Mouse (Mus musculus) neural tube, embryonic 13.5 days (tissue): ENCODE results near the gene Vangl1. TPM values are rescaled to one million over a fixed set of nuclear protein-coding genes. Genes with fewer than 3 reads are reported as not detected.
A peak's percentile ranks its signal among the peaks of the same experiment; 100 is the strongest.

Source experiments
- ATAC-seq: fragments of 200-750 bp; cut with Nextera tagmentation; 2 replicates; pipeline ENCODE4 v1.8.0; 2017; ENCODE audit warnings: low read depth, mild to moderate bottlenecking, moderate TSS enrichment, moderate library complexity
- H3K27ac ChIP-seq: fragments of 300-500 bp; sonication (generic); replicated peaks from 2 replicates; pipeline ENCODE4 v1.5.1; 2015; ENCODE audit warnings: moderate library complexity, mild to moderate bottlenecking, inconsistent platforms
- H3K27me3 ChIP-seq: fragments of 300-500 bp; sonication (generic); 2 replicates; pipeline ENCODE4 v1.6.1; 2015; ENCODE audit warnings: mild to moderate bottlenecking, inconsistent platforms
- H3K36me3 ChIP-seq: fragments of 300-500 bp; sonication (generic); 2 replicates; pipeline ENCODE4 v1.6.1; 2015; ENCODE audit warnings: mild to moderate bottlenecking, inconsistent platforms
- H3K4me1 ChIP-seq: fragments of 300-500 bp; sonication (generic); replicated peaks from 2 replicates; pipeline ENCODE4 v1.6.1; 2015; ENCODE audit warnings: inconsistent platforms
- H3K4me2 ChIP-seq: fragments of 300-500 bp; sonication (generic); 2 replicates; pipeline ENCODE4 v1.6.1; 2015; ENCODE audit warnings: inconsistent platforms, mild to moderate bottlenecking, moderate library complexity
- H3K4me3 ChIP-seq: fragments of 300-500 bp; sonication (generic); 2 replicates; pipeline ENCODE4 v1.5.1; 2015; ENCODE audit warnings: mild to moderate bottlenecking, inconsistent platforms
- H3K9ac ChIP-seq: fragments of 300-500 bp; sonication (generic); 2 replicates; pipeline ENCODE4 v1.6.1; 2015; ENCODE audit warnings: moderate library complexity, mild to moderate bottlenecking, inconsistent platforms
- H3K9me3 ChIP-seq: fragments of 300-500 bp; sonication (generic); 2 replicates; pipeline ENCODE4 v1.6.1; 2016; ENCODE audit warnings: inconsistent platforms
- WGBS: fragments of 180-500 bp; shearing (Covaris S2); methylation state at CpG from one replicate; pipeline ENCODE4 v1.1.7; 2015; 5-methylcytosine and 5-hydroxymethylcytosine counted together
- polyA plus RNA-seq: library from polyadenylated mRNA; unstranded; fragments of >200 nt; fragmentation: Nextera tagmentation; extraction: Ambion mirVana; gene quantifications from 2 replicates; pipeline ENCODE4 v1.2.1, GENCODE M21; 2015

Gene Vangl1
- polyA plus RNA-seq: 10.5 and 11.0 TPM in 2 replicates

GRCm38 (mm10) chr3:102203781-102204721 lies at the start of gene Vangl1:
Gene Vangl1, minus strand, starts transcription at chr3:102204693.
- ATAC-seq: peak; percentile 80
- H3K27me3 ChIP-seq: peaks cover 73% of the 10 kb centered on the region

GRCm38 (mm10) chr3:102253554-102253953 lies 49.1 kb upstream of the Vangl1 start:
- H3K9ac ChIP-seq: no peak overlapping the region
- H3K36me3 ChIP-seq: no peaks in the 10 kb centered on the region
- no peak overlapping the region for H3K4me2 ChIP-seq
- H3K4me1 ChIP-seq: no peaks in the 10 kb centered on the region
- no peak overlapping the region for H3K27ac ChIP-seq
- no peak for ATAC-seq
- no peaks in the 10 kb centered on the region for H3K9me3 ChIP-seq
- no peak overlapping the region for H3K4me3 ChIP-seq
- WGBS: 72% methylated on average over 4 of the region's 4 CpGs
- H3K27me3 ChIP-seq: no peaks in the 10 kb centered on the region

More at GRCm38 (mm10) chr3:102203781-102204721, at the start of gene Vangl1:
- H3K9ac ChIP-seq: peak within 1 kb of the TSS; percentile 75
- H3K4me1 ChIP-seq: peaks cover 51% of the 10 kb centered on the region
- peak within 1 kb of the TSS; percentile 51 for H3K4me3 ChIP-seq
- no peaks in the 10 kb centered on the region for H3K9me3 ChIP-seq
- WGBS: under 1% methylated on average over 84 of the region's 95 CpGs
- peak within 1 kb of the TSS; percentile 79 for H3K27ac ChIP-seq
- H3K4me2 ChIP-seq: peak within 1 kb of the TSS; percentile 81
- H3K36me3 ChIP-seq: no peaks in the 10 kb centered on the region

GRCm38 (mm10) chr3:102252927-102253326 lies 48.4 kb upstream of the Vangl1 start:
- no peak overlapping the region for H3K4me2 ChIP-seq

GRCm38 (mm10) chr3:102250873-102251272 lies 46.4 kb upstream of the Vangl1 start:
- no peaks in the 10 kb centered on the region for H3K9me3 ChIP-seq
- no peak overlapping the region for H3K27ac ChIP-seq
- H3K9ac ChIP-seq: no peak overlapping the region
- H3K36me3 ChIP-seq: no peaks in the 10 kb centered on the region
- ATAC-seq: no peak
- H3K27me3 ChIP-seq: no peaks in the 10 kb centered on the region
- WGBS: 94% methylated on average over 3 of the region's 3 CpGs
- H3K4me2 ChIP-seq: no peak overlapping the region
- no peaks in the 10 kb centered on the region for H3K4me1 ChIP-seq
- H3K4me3 ChIP-seq: no peak overlapping the region

More at GRCm38 (mm10) chr3:102252927-102253326, 48.4 kb upstream of the Vangl1 start:
- no peak for ATAC-seq
- Histone ChIP-seq H3K36me3 (no peaks in the 10 kb centered on the region), H3K4me1 (no peaks in the 10 kb centered on the region), H3K9ac (no peak overlapping the region), H3K27me3 (no peaks in the 10 kb centered on the region), H3K27ac (no peak overlapping the region), H3K4me3 (no peak overlapping the region), H3K9me3 (no peaks in the 10 kb centered on the region)
- WGBS: 85% methylated on average over 3 of the region's 3 CpGs

- Histone ChIP-seq H3K27ac (no peak overlapping the region), H3K4me3 (no peak overlapping the region), H3K4me1 (no peaks in the 10 kb centered on the region), H3K4me2 (no peak overlapping the region), H3K27me3 (no peaks in the 10 kb centered on the region), H3K36me3 (no peaks in the 10 kb centered on the region), H3K9me3 (no peaks in the 10 kb centered on the region), H3K9ac (no peak overlapping the region)
- peak; percentile 64; the same call in 1 of the 2 replicates for ATAC-seq
- WGBS: 57% methylated on average over 9 of the region's 9 CpGs
Observed at GRCm38 (mm10) chr3:102249401-102249991, 45.0 kb upstream of the Vangl1 start.

- Histone ChIP-seq H3K9ac (no peak overlapping the region), H3K4me3 (no peak overlapping the region), H3K36me3 (no peaks in the 10 kb centered on the region), H3K27ac (no peak overlapping the region), H3K4me2 (no peak overlapping the region), H3K9me3 (no peaks in the 10 kb centered on the region), H3K27me3 (no peaks in the 10 kb centered on the region), H3K4me1 (no peaks in the 10 kb centered on the region)
- 89% methylated on average over 3 of the region's 3 CpGs for WGBS
- ATAC-seq: no peak
Observed at GRCm38 (mm10) chr3:102244601-102245000, 40.1 kb upstream of the Vangl1 start.

- no peak; the same call in 1 of the 2 replicates for ATAC-seq
- H3K4me1 ChIP-seq: no peaks in the 10 kb centered on the region
- no peak overlapping the region for H3K27ac ChIP-seq
- H3K4me3 ChIP-seq: no peak overlapping the region
- WGBS: 56% methylated on average over 5 of the region's 5 CpGs
- H3K4me2 ChIP-seq: no peak overlapping the region
- no peak overlapping the region for H3K9ac ChIP-seq
- H3K36me3 ChIP-seq: no peaks in the 10 kb centered on the region
- H3K27me3 ChIP-seq: no peaks in the 10 kb centered on the region
- peaks cover 5% of the 10 kb centered on the region for H3K9me3 ChIP-seq
Observed at GRCm38 (mm10) chr3:102242854-102243253, 38.4 kb upstream of the Vangl1 start.

- no peak overlapping the region for H3K4me3 ChIP-seq
- H3K4me2 ChIP-seq: no peak overlapping the region
- H3K4me1 ChIP-seq: no peaks in the 10 kb centered on the region
- no peak overlapping the region for H3K27ac ChIP-seq
- peaks cover 17% of the 10 kb centered on the region for H3K9me3 ChIP-seq
- 81% methylated on average over 9 of the region's 9 CpGs for WGBS
- no peaks in the 10 kb centered on the region for H3K36me3 ChIP-seq
- no peaks in the 10 kb centered on the region for H3K27me3 ChIP-seq
- no peak overlapping the region for H3K9ac ChIP-seq
- no peak for ATAC-seq
Observed at GRCm38 (mm10) chr3:102231418-102232134, 27.1 kb upstream of the Vangl1 start.

GRCm38 (mm10) chr3:102222756-102223155 lies 18.3 kb upstream of the Vangl1 start:
- no peaks in the 10 kb centered on the region for H3K27me3 ChIP-seq
- H3K9me3 ChIP-seq: 0 out of 2 replicates have a peak, but pooled peaks cover 4% of the 10 kb centered on the region
- no peak overlapping the region for H3K4me2 ChIP-seq
- no peaks in the 10 kb centered on the region for H3K36me3 ChIP-seq
- H3K4me3 ChIP-seq: no peak overlapping the region
- H3K27ac ChIP-seq: no peak overlapping the region
- no peak for ATAC-seq
- WGBS: 95% methylated on average over 8 of the region's 8 CpGs
- peaks cover 5% of the 10 kb centered on the region; the same call in 1 of the 2 replicates for H3K4me1 ChIP-seq
- H3K9ac ChIP-seq: no peak overlapping the region

- H3K27ac ChIP-seq: no peak overlapping the region
- no peak for ATAC-seq
- no peaks in the 10 kb centered on the region for H3K27me3 ChIP-seq
- H3K4me2 ChIP-seq: no peak overlapping the region
- H3K9ac ChIP-seq: no peak overlapping the region
- H3K9me3 ChIP-seq: peaks cover 4% of the 10 kb centered on the region; the same call in 1 of the 2 replicates
- WGBS: 95% methylated on average over 2 of the region's 2 CpGs
- peaks cover 5% of the 10 kb centered on the region; the same call in 1 of the 2 replicates for H3K4me1 ChIP-seq
- H3K36me3 ChIP-seq: no peaks in the 10 kb centered on the region
- no peak overlapping the region for H3K4me3 ChIP-seq
Observed at GRCm38 (mm10) chr3:102218301-102218700, 13.8 kb upstream of the Vangl1 start.

GRCm38 (mm10) chr3:102214736-102215135 lies 10.2 kb upstream of the Vangl1 start:
- Histone ChIP-seq H3K4me3 (no peak overlapping the region), H3K27ac (no peak overlapping the region), H3K9me3 (peaks cover 4% of the 10 kb centered on the region; the same call in 1 of the 2 replicates), H3K4me1 (no peaks in the 10 kb centered on the region), H3K4me2 (no peak overlapping the region), H3K36me3 (no peaks in the 10 kb centered on the region), H3K9ac (no peak overlapping the region), H3K27me3 (no peaks in the 10 kb centered on the region)
- WGBS: 91% methylated on average over 4 of the region's 4 CpGs
- no peak for ATAC-seq
